Mouse (Mus musculus) ovary, adult 10 weeks (tissue): ENCODE measurements around the gene Ociad1. TPM values are rescaled to one million over a fixed set of nuclear protein-coding genes. Genes with fewer than 3 reads are reported as not detected.

Experiments
- polyA plus RNA-seq: library from polyadenylated mRNA; stranded (reverse); fragments of 350-450 nt; fragmentation: Illumina TruSeq; extraction: RNeasy Lipid Tissue Mini Kit (QIAGEN cat#74804); gene quantifications from one replicate; pipeline ENCODE4 v1.2.3, GENCODE M21; 2014

Ociad1 gene
- 527 TPM for polyA plus RNA-seq

GRCm38 (mm10) chr5:73292502-73293457 lies at the start of gene Ociad1:
Gene Ociad1, plus strand, starts transcription at chr5:73292784.

GRCm38 (mm10) chr5:73256352-73257065 lies 36.1 kb upstream of the Ociad1 start, which contains the start of gene Fryl:
Gene Fryl, minus strand, starts transcription at chr5:73256619.

GRCm38 (mm10) chr5:73340723-73341235 lies 48.2 kb downstream of the Ociad1 start, which contains the start of gene Ociad2:
Gene Ociad2, minus strand, starts transcription at chr5:73341028.

Other genes starting within 250 kb of the Ociad1 start
- 113 TPM for gene Fryl, start 36.2 kb upstream of the Ociad1 start, polyA plus RNA-seq
- gene Ociad2, start 48.2 kb downstream of the Ociad1 start, polyA plus RNA-seq = 6.8 TPM
- gene Cwh43, start 113.3 kb downstream of the Ociad1 start, polyA plus RNA-seq = 2.6 TPM
- 65.1 TPM for gene Dcun1d4, start 188.2 kb downstream of the Ociad1 start, polyA plus RNA-seq